Mouse (Mus musculus) v-Abl transformed pro-B cells (cell line): Measurements from ENCODE around the gene Ankfn1.

Experiments used
- in situ Hi-C, 2 experiments: fragments of 400-800 bp; cut with MboI; formaldehyde crosslinking; loops; one replicate each; pipeline ENCODE4 v1.15.1; 2025; ENCODE audit not compliant: unreplicated experiment in 2 of 2

Ankfn1 gene

GRCm38 (mm10) chr11:89408774-89409173 lies 368.7 kb downstream of the Ankfn1 start:
- in situ Hi-C loops, result no loop called here

DNA sequence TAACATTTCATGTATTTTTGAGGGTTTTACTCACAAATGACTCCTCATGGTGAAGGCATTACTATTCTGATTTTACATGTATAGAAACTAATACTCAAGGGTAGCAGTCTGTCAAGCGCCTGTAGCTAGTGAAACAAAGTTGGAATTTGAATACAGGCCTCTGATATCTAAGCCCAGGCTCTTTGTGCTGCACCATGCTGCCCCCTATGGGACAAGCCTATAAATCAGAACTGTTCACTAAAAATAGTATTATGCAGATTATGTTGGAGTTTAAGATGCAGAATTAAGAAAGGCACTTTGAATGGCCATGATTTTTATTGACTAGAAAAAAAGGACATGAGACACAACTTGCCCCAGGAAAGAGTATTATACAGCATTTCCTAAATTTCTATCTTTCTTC lies 373.0 kb downstream of the Ankfn1 start:
- in situ Hi-C loops, result no loop called here

- in situ Hi-C loops, result no loop called here
Observed at GRCm38 (mm10) chr11:89403436-89403835, 374.0 kb downstream of the Ankfn1 start.

DNA sequence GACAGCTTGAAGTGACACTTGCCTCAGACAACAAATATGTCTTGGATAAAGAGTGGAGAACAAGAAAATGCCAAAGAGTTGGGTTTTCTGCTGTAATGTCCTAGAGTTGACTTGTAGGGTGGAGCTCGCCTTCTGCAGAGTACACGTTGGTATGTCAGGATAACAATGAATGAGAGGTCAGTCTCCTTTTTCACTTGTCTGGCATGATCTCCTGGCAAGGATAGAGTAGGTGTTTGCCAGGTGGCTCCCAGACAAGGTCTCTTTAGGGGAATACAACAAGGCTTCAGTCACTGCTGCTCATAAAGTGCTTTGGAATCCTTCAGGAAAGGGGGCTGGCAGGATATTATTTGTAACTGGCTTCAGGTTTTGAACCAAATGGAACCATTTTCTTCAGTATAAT lies 388.6 kb downstream of the Ankfn1 start:
- in situ Hi-C loops, result no loop called here

GRCm38 (mm10) chr11:89382634-89383009 lies 394.8 kb downstream of the Ankfn1 start:
- in situ Hi-C loops, result no loop called here

DNA sequence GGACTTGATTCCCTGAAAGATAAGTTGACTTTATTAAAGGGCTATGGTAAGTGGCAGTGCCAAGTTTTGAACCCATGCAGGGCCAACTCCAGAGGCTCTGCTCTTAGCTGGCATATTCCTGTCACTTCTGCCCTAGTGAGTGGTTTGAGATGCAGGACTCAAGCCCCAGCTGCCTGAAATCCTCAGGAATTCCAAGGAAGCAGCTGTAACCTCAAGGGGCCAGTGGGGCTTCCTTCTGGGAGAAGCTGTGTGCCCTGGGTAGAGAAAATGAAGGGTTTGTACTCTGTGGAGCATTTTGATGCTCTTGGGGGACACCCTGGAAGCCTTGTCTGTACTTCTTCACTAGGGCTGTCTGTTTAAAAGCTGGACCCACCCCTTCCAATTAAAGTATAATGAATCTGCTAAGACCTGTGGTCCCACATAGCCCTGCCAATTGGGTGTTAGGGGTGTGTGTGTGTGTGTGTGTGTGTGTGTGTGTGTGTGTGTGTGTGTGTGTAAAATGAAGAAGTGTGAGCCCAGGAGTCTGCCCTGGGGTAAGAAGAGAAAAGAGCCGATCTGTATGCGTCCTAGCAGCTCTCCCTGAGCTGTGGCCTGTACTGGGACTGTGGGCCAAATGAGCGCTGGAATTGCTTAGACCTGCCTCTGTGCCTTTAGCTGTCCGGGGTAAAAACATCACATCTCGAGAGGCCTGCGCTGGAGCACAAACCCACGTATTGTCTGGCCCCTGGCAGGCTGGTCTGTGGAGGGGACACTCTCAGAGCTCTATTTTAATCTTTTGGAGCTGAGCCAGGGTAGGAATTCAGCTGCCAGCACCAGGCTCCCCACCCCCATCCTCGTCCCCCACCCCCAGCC lies 395.4 kb downstream of the Ankfn1 start:
- in situ Hi-C loops, result no loop called here

- in situ Hi-C loops, result no loop called here
Observed at GRCm38 (mm10) chr11:89370941-89371340, 406.5 kb downstream of the Ankfn1 start.

DNA sequence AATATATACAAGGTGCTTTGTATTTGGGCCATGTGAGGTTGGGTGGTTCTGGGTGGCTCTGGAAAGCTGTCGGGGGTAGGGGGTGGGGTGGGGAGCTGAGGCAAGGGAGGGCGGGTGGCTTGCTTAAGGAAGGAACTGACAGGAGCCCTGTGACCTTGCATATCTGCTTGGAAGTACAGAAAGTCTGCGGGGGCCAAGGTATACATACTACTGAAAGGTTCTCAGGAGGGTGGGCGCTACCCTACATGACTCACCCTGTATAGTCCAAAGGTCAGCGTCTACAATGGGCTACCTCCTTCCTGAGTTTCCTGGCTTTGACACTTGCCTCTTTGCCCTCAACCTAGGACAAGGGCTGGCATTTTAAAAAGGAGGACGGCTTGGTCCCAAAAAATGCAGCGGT lies 407.1 kb downstream of the Ankfn1 start:
- in situ Hi-C loops, result no loop called here

DNA sequence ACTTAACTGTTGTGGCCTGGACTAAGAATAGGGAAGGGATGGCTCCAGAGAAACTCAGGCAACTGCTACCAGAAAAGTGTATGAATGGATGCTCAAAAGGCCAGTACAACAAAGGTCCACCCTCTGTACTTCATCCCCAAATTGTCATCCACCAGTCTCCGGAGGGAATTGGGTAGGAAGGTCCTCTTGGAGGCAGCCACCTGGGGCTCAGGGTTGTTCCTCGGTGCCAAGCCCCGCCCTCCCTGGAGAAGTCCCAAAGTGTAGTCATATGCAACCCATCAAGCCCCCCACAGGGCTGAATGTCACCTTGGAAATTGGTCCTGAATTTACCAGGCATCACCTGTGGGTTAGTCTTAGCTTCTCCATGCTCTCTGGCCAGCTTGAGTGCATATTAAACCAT lies 413.5 kb downstream of the Ankfn1 start:
- in situ Hi-C loops, result no loop called here

DNA sequence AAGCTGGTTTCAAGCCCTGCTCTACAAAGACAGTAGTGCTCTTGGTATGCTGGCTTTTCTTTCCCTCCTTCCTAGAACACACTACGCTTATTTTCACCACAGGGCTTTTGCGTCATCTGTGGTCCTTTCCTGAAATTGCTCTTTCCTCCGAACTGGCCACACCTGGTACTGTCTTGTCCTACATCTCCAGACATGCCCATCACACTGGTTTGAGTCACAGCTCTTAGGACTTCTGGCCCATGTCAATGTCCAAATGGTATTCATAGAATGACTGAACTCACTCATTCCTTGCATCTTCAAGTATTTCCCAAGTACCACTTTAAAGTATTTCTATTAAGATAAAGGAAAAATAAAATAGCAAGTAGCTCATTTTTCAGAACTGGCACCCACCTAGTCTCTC lies 416.6 kb downstream of the Ankfn1 start:
- in situ Hi-C loops, result no loop called here

DNA sequence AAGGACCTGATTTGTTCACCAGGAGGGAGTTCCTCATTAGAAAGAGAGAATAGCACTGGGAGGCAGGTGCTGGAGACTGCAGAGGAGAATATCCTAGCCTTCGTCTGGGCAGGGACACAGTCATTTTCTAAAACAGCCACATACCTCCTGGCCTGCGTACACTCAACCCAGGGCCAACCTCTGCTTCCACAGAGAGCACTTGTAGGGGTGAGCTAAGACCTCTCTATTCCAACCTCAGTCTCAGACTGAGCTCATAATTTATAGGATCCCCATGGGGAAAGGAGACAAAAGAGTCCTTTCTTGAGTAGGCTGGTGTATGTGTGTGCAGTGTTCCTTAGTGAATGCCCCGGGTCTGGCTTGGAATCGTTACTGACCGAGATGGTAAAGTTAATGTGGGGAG lies 418.9 kb downstream of the Ankfn1 start:
- in situ Hi-C loops, result no loop called here

- in situ Hi-C loops, result no loop called here
Observed at GRCm38 (mm10) chr11:89356479-89356878, 421.0 kb downstream of the Ankfn1 start.

DNA sequence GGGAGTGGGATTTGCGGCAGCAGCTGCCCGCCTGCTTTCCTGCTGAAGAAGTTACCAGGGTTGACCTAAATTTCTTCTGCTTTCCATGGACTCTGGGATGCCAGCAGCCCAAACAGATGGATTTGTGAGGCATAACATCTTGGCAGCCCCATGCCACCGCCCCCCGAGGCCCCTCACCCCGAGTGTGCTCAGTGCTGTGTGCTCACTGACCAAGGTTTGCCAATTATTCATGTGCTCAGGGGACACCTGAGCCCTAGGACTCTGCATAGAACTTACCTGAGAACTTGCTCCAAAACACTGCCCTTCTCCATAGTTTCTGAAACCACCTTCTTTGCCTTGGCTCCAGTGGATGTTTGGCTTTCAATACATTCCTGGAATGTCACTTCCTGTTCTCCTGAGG lies 421.4 kb downstream of the Ankfn1 start:
- in situ Hi-C loops, result no loop called here

GRCm38 (mm10) chr11:89340238-89340637 lies 437.2 kb downstream of the Ankfn1 start:
- in situ Hi-C loops, result no loop called here
